Mouse (Mus musculus) left cerebral cortex, adult 11 months (tissue): ENCODE data around the gene BC025446.
"Not testable (repeated sequence)": the region's sequence is repeated elsewhere in the genome, so short reads cannot be mapped to it uniquely, and the experiment has no call there.

Experiments
- DNase-seq: peaks from one replicate; pipeline ENCODE4 v3.0.0; 2022; ENCODE audit warnings: low spot score

BC025446 gene

DNA sequence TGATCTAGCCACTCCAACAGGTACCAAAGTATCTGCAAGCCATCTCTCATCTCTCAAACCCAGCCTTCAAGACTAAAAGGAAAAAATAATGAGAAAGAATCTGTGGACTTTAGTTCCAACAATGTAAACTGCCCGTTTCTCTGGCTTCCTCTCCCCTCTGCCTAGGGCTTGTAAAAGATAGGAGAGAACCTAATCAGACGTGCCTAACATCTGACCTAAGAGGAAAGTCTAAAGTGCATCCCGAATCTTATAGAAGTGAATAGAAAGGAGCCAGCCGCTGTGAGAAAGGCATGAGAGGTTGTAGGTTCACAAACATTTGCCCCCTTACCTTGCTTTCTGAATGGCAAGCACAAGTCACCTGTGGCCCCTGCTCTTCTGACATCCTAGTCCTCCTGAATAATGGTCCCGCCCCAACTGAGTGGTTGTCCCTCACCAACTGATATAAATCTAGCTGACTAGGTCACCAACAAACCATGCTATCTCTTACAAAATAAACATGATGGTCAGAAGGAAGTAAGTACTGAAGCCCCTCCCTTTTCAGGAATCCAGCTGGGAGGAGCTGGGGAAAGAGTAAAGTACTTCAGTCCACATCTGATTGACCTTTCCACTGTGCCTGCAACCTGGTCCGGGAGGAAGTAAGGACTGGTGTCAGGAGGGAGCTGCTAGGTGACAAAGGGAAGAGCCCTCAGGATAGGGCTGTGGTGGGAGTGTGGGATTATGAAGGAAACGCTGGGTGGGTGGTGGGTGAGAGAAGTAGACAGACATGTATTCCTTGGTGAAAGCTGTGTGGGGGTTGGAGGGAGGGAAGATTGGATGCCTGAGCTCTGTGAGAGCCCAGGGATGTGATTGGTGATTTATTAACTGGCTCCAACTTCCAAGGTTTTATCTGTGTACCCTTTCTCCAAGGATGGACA lies at the start of gene BC025446:
Gene BC025446, plus strand, starts transcription at position 599 of the 914 bp plus-strand sequence.
- no peak for DNase-seq

DNA sequence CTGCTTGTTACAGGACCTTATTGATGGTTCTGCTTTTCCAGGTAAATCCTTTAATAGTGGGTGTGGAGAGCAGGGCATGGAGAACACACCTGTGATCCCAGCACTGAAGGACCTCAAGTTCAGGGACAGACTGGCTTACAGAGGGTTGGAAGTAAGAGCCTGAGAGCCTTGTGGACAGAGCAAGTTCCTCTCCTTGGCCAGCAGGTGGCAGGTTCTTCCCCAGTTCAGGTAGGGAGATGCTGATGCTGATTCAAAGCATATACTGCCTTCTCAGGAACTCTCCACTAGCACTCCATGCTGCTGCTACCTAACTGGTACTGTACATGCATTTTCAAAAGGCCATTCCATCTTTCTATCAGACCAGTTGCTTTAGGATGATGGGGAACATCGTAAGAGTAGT lies 40.7 kb upstream of the BC025446 start:
- DNase-seq: peak; percentile 0

DNA sequence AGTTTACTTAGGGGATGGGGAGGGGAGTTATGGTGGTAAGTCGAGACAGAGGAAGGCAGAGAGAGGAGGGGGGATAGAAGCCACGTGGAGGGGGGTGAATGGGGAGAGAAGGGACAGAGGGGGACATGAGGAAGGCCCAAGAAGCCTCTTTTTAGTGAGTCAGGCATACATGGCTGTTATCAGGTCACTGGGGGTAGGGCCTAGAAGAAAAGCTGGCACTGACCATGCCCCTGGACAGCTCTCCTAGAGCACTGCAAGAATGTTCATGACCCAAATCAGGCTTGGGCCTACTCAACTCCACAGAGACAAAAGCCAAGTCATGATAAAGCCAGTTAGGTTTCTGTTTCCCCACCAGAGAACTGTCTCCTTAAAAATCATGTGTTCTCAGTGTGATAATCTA lies 29.9 kb upstream of the BC025446 start:
- DNase-seq: no peak

DNA sequence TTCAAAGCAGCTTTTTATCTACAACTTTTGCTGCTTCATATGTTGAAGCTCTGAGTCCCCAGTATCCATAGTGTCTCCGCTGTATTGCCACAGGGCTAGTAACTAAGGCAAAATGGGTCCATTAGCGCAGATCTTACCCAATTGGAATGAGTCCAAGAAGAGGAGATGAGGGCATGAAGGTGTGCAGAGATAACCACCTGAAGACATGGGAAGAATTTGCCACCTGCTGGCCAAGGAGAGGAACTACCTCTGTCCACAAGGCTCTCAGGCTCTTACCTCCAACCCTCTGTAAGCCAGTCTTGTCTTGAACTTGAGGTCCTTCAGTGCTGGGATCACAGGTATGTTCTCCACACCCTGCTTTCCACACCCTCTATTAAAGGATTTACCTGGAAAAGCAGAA lies 27.1 kb upstream of the BC025446 start:
- DNase-seq: no peak

DNA sequence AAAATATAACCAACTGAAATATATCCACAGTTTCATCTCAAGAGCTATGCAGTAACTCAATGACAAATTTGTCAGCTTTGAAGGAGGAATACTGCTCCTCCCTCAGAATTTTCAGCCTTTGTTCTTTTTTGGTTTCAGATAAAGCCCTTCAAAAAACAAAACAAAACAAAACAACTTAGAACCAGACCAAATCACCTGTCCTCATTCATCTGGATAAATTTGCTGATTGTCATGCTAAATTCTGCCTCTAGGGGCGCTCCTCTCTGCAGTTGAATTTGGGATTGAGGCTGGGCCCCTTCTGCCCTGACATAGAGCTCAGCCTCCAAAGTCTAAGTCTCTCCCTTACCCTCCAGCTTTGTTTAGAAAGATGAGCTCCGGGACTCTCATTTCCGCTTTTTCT lies 25.6 kb upstream of the BC025446 start:
- not testable (repeated sequence) for DNase-seq

DNA sequence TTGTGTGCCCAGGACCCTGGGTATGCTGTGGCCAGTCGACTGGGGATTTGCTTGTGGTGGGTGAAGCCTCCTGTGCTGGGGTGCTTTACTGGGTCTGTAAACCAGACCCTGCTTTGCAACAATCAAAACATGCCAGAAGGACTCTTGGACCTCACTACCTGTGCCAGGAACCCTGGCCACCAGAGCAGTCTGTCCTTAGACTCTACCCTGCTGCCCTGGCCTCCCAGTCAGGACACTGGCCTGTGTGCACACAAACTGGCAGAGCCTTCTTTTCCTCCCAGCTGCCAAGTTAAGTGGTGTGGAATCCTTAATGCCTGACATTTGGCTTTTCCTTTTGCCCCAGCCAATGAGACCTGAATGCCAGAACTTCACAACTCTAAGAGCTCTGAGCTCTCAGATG lies 655 bp downstream of the BC025446 start:
- no peak for DNase-seq

DNA sequence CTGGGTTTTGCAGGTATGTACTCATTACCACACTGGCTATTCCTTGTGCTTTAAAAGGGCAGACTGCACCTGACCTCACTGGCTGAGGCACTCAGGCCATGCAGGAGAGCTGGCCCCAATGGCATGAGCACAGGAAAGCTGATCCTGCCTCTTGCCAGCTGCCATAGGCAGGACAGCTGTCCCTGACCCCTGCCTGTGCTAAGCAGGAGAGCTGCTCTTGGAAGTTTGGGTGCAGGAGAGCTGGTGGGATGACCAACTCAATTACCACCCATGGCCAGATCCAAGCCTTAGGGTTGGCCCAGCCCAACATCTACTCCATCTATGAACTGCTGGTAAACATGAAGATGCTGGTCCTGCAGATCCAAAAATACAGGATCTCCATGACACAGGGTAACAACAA lies 5.8 kb downstream of the BC025446 start:
- no peak for DNase-seq

DNA sequence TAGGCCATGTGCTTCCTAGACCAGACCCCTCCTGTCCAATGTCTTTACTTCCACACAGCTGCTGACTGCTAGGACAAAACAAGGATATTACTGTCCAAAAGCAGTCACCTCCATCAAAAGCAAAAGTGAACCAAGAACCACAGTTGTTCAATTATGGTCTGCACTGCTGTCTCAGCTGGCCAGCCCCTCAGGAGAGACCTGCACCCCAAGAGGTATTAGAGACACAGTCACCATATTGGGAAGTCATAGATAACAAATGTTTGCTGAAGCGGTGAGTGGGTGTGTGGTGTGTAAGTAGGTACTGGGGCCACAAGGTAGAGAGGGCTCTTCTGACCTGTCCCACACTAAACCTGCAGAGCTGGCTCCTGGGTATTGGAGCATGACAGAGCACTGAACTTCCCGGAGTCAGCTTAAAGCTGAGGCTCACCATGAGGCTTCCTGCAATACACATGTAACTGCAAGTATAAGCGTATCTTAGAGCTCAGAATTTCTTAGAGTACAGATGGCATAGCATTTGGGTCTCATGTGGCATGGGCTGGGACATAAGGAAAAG lies 21.6 kb downstream of the BC025446 start:
- DNase-seq: no peak

DNA sequence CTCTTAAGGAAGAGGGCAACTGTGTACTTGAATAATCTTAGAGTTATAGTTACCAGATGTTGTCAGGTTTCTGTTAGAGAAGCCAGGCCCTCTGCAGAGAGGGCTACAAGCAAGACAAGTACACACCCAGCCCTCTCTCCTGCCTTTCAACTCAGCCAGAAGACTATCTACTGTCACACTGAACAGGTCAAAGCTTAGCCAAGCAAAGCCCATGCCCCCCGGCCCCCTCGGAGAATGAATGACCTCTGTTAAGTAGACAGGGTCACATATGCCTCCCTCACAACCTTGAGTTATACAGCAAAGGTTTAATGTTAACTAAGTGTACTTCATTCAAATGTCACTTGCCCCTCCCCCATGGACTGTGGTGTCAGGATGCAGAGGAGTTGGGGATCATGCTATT lies 24.4 kb downstream of the BC025446 start:
- no peak for DNase-seq

DNA sequence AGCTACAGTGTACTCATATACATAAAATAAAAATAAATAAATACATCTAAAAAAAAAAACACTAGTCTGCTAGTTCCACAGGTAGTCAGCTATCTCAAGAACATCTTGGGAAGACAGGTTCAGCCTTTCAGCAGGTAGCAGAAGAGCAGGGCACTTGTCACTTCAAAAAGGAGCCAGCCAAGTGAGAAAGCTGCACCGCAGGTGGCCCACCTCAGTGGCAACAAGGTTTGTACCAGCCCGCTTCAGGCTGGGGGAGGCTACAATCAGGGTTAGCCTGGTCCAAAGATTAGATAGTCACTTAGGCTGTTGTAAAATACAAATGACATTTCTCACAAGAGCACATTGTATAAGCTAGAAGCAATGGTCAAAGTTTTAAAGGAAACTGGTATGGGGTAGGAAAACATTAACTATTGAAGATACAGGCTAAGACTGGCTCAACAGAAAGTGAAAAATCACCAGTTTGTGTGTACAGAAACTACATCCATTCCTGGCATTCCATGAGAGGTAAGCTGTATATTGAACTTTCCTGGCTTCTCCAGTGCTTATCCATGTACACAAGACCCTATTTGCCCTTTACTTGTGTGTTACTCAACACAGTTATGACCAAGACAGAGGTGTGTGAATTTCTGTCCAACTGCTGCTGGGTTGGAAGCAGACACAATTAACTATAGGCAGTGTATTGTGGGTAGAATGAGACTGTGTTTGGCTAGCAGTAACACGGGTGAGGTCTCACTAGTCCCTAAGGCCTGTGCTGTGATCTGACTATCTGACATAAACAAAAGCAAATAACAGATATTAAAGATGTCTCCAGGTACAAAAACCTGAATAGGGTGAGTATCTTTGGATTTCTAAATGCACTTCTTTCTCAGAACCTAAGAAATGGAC lies 26.8 kb downstream of the BC025446 start:
- DNase-seq: no peak

DNA sequence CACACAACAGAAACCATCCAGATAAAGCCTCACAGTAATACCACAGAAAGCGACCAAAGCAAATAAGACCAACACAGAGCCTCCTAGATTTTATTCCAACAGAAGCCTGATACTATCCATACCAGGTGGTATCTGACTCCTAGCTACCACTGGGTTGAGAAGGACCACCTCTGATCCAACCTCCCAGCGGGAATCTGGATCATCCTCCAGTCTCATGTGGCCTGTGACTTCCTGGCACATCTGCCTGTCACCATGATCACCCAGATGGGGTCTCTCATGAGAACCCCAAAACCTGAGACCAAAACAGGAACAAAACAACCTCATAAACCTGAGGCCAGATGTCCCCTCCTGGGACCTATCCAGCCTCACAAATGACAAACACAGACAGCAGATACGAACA lies 38.5 kb downstream of the BC025446 start:
- no peak for DNase-seq

DNA sequence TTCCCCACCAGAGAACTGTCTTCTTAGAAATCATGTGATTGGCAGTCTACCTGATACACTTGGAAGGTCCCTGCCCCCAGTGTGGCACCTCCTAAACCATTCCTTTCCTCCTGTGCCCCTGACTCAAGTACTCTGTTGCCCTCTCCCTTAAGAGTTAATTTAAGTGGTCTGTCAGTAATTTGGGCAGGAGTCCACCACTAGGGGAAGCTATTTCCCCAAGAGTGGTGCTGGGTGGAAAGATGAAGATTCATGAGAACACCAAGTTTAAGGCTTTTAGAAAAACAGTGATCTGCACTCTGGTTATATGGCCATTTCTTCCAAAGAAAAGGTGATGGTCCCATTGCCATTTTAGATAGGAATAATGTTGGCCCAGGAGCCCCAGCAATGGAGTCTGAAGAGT lies 49.7 kb downstream of the BC025446 start:
- DNase-seq: no peak

DNA sequence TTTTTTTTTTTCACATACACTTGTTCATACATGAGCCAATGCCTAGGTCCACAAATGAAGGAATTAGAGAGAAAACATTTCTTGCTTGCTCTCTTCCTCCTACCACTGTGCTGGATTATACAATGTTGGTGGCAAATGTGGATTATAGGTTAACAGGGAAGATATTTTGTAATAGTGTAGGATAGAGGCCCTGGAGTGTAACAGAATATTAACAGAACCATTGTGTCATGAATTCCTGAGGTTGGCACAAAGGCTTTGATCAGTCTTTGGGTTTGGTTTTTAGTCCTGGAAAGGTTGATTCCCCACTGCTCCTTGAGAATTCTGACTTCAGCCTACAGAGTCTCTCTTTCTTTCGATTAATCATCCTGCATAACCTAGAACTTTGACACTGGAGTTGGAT lies 50.5 kb downstream of the BC025446 start:
- no peak for DNase-seq

DNA sequence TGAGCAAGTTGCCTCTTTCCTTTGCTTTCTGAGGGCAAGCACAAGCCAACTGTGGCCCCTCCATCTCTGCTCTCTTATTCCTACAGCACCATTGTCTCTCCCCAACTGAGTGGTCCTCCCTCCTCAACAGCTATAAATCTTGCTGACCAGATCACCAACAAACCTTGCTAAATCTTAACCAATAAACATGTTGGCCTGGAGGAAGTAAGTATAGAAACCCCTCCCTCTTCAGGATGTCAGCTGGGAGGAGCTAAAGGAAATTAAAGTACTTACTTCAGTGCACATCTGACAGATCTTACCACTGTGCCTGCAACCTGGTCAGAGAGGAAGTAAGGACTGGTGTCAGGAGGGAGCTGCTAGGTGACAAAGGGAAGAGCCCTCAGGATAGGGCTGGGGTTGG lies 51.9 kb downstream of the BC025446 start, which contains the start of gene Ly6f:
Gene Ly6f, plus strand, starts transcription at position 301 of the 400 bp plus-strand sequence.
- no peak for DNase-seq

DNA sequence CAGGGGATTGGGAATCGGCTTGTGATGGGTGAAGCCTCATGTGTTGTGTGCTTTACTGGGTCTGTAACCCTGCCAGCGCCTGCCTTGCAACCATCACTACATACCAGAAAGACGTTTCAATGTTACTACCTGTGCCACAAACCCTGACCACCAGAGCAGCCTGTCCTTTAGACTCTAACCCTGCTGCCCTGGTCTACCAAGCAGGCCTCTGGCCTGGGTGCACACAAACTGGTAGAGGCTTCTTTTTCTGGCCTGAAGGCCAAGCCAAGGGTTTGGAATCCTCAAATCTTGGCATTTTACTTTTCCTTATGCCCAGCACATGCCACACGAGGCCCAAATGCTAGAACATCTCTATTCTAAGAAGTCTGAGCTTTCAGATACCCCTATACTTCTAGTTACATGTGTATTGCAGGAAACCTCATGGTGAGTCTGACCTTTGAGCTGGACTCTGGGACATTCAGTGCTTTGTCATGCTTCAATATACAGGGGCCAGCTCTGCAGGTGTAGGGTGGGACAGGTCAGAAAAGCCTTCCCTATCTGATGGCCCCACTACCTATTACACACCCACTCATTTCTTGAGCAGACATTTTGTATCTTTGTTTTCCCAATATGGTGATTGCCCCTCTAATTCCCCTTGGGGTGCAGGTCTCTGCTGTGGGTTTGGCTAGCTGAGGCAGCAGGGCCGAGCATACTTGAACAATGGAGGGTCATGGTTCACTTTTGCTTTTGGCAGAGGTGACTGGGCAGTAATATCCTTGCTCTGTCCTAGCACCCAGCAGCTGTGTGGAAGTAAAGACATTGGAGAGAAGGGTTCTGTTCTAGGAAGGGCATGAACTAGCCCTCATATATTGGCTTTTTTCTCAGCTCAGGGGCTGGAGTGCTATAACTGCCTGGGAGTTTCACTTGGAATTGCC lies 53.0 kb downstream of the BC025446 start:
- no peak for DNase-seq

DNA sequence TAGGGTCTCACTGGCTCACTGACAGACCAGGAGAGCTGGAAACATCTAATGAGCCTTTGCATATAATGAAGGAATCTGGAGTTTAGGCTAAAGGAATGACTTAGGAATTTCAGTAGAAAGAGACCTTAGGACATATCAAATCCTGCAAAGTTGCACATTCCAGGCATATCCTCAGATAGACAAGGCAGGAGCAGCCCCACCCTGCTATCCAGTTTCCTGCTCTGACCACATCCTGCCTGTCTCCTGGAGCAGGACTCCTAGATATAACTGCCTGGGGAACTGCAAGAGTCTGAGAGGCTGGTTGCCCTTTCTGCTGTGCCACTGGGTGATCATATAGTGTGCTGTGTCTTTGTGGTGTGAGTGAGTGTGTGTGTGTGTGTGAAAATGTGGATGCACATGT lies 54.0 kb downstream of the BC025446 start:
- DNase-seq: no peak

DNA sequence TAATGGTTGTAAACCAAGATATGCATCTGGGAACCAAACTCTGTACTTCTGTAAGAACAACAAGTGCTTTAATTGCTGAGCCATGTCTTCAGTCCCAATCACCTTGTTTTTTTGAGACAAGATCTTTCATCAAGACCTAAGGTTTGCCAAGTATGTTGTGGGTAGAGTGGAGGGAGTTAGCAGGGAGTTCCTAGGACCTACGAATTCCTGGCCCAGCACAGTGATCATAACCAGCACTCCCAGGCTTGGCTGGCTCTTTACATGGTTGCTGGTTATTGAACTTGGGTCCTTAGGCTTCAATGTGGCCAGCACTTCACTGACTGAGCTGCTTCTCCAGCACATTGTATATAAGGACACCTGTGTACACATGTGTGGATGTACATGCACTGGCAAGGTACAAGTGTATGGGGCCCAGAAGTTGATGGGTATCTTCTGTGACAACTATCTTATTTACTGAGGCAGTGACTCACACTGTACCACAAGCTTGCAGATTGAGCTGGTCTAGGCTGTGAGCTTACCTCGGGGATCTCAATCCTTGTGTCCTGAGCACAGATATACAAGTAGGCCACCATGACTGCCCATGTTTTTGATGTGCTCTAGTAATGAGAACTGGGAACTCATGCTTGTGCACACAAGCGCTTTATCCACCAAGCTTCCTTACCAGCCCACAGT lies 54.7 kb downstream of the BC025446 start:
- DNase-seq: no peak

DNA sequence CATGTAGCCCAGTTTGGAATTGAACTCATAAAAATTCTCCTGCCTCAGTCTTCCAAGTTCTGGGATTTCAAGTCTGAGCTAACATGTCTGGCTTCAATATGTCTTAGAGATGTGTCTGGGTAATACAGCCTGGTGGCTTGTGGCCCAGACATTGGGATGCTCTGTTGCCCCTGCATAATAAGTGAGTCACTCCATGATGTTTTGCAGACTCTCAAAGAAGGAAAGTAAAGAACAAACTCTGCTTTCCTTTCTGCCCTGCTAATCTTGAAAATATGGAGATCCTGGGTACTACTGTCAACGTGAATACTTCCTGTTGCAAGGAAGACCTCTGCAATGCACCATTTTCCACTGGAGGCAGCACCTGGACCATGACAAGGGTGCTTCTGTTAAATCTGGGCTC lies 55.2 kb downstream of the BC025446 start:
- DNase-seq: no peak

DNA sequence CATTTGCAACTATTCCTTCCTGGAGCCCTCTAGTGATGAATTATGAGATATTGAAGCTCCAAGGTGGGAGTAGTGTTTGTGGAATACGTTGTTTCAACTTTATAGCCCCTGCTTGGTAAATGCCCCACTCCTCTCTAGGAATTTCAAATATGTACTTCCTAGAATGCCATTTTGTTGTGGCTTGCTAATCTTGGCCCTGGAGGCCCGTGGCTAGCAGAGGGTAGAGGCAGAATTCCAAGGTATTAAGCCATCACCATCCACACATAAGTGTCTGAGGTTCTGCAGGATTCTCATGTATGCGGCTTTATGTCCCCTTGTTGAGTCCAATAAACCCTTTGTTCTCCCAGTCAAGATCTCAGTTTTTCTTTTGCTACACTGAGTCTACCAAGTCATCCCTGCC lies 55.7 kb downstream of the BC025446 start:
- DNase-seq: no peak
